Mouse (Mus musculus): ENCODE measurements around the gene Syn3.

- TF ChIP-seq POLR2A (IDR thresholded peaks at IDR 0.05; ENCODE audit: low read depth, low read length) (no peak), CTCF (IDR thresholded peaks at IDR 0.05; ENCODE audit: extremely low read depth, insufficient read depth, insufficient read length, insufficient replicate concordance) (no peak)
These were observed 19.0 kb downstream of the Syn3 start for GRCm38 (mm10) chr10:86479718-86480121.
